Mouse (Mus musculus) adrenal gland, postnatal 10 days (tissue): ENCODE measurements around the gene Tmem240. TPM values are rescaled to one million over a fixed set of nuclear protein-coding genes. Genes with fewer than 3 reads are reported as not detected.

ENCODE experiments used
- microRNA-seq: library from miRNA; unstranded; fragments of <30 nt; microRNA quantifications from one replicate; pipeline ENCODE4 v1.2.0, GENCODE M21; 2021
- total RNA-seq, 2 experiments: library from RNA; stranded (reverse); gene quantifications; 2 replicates each; pipeline ENCODE4 v1.2.3; 2021

The Tmem240 gene
- total RNA-seq, 2 experiments from 2014 or later: 0.81 to 1.4 TPM

Small RNAs within 50 kb of the gene (microRNA-seq; reads per million reads assigned to microRNA genes)
- gene Gm27743: not detected

Other genes with a start within 250 kb of the Tmem240 start
- gene Gnb1, start 243.4 kb upstream of the Tmem240 start, total RNA-seq: 100 to 1,000 TPM; 375 to 395 TPM
- gene Nadk, start 172.4 kb upstream of the Tmem240 start, total RNA-seq: 100 to 1,000 TPM; 181 to 185 TPM
- 10 to 100 TPM; 25.2 to 26.7 TPM for gene Slc35e2, start 133.4 kb upstream of the Tmem240 start, total RNA-seq
- 10 to 100 TPM; 34.6 to 38.3 TPM for gene Cdk11b, start 109.9 kb upstream of the Tmem240 start, total RNA-seq
- not detected for gene Gm10563, start 89.4 kb upstream of the Tmem240 start, total RNA-seq
- 10 to 100 TPM; 16.6 to 18.9 TPM for gene Mmp23, start 81.4 kb upstream of the Tmem240 start, total RNA-seq
- gene Mib2, start 65.6 kb upstream of the Tmem240 start, total RNA-seq: 10 to 100 TPM; 36.3 to 40.4 TPM
- 10 to 100 TPM; 36.3 to 49.0 TPM for gene Fndc10, start 40.5 kb upstream of the Tmem240 start, total RNA-seq
- 10 to 100 TPM; 86.5 to 90.9 TPM for gene Ssu72, start 30.0 kb upstream of the Tmem240 start, total RNA-seq
- 100 to 1,000 TPM; 118 to 141 TPM for gene Atad3a, start 26.3 kb downstream of the Tmem240 start, total RNA-seq
- 1 to 10 TPM; 6.6 to 7.9 TPM for gene Vwa1, start 39.9 kb downstream of the Tmem240 start, total RNA-seq
- gene Tmem88b, start 51.1 kb downstream of the Tmem240 start, total RNA-seq: 1 to 10 TPM in 1 of 2 experiments, under 1 TPM in 1; 0.54 to 1.4 TPM
- not detected for gene Ankrd65, start 55.6 kb downstream of the Tmem240 start, total RNA-seq
- gene Mrpl20, start 68.1 kb downstream of the Tmem240 start, total RNA-seq: 100 to 1,000 TPM; 149 to 168 TPM
- gene Ccnl2, start 77.7 kb downstream of the Tmem240 start, total RNA-seq: 100 to 1,000 TPM in 1 of 2 experiments, 10 to 100 TPM in 1; 82.7 to 124 TPM
- gene Aurkaip1, start 96.5 kb downstream of the Tmem240 start, total RNA-seq: 100 to 1,000 TPM; 146 to 149 TPM
- 10 to 100 TPM; 56.6 to 59.6 TPM for gene Mxra8, start 104.9 kb downstream of the Tmem240 start, total RNA-seq
- gene Dvl1, start 112.6 kb downstream of the Tmem240 start, total RNA-seq: 10 to 100 TPM; 58.2 to 59.0 TPM
- under 1 TPM; 0.36 to 0.45 TPM for gene Tas1r3, start 128.6 kb downstream of the Tmem240 start, total RNA-seq
- 10 to 100 TPM; 17.6 to 18.4 TPM for gene Cptp, start 134.6 kb downstream of the Tmem240 start, total RNA-seq
- gene Ints11, start 134.7 kb downstream of the Tmem240 start, total RNA-seq: 10 to 100 TPM; 29.0 to 29.3 TPM
- gene Pusl1, start 157.0 kb downstream of the Tmem240 start, total RNA-seq: 10 to 100 TPM; 27.9 to 39.0 TPM
- 10 to 100 TPM; 16.9 to 29.4 TPM for gene Acap3, start 157.0 kb downstream of the Tmem240 start, total RNA-seq
- 10 to 100 TPM; 72.3 to 73.4 TPM for gene Ube2j2, start 209.0 kb downstream of the Tmem240 start, total RNA-seq
- 100 to 1,000 TPM; 117 to 132 TPM for gene C1qtnf12, start 227.5 kb downstream of the Tmem240 start, total RNA-seq